Mouse (Mus musculus): ENCODE data around the gene Tcp10c. TPM values are rescaled to one million over a fixed set of nuclear protein-coding genes. Genes with fewer than 3 reads are reported as not detected.
"Not testable (repeated sequence)": the region's sequence is repeated elsewhere in the genome, so short reads cannot be mapped to it uniquely, and the experiment has no call there.

Tcp10c gene
- polyA plus RNA-seq, 1 experiment: 0.08 TPM

GRCm38 (mm10) chr17:13364196-13364595 lies 9.8 kb downstream of the Tcp10c start:
- H3K4me3 ChIP-seq (ENCODE audit: insufficient read depth, low read length); H3K4me1 ChIP-seq (ENCODE audit: control insufficient read depth, insufficient read depth, low read length); H3K27ac ChIP-seq (ENCODE audit: insufficient read depth, low read length): not testable (repeated sequence)

GRCm38 (mm10) chr17:13367181-13367580 lies 12.8 kb downstream of the Tcp10c start:
- not testable (repeated sequence) for H3K27ac ChIP-seq (ENCODE audit: insufficient read depth, low read length); H3K4me1 ChIP-seq (ENCODE audit: control insufficient read depth, insufficient read depth, low read length); H3K4me3 ChIP-seq (ENCODE audit: insufficient read depth, low read length)

DNA sequence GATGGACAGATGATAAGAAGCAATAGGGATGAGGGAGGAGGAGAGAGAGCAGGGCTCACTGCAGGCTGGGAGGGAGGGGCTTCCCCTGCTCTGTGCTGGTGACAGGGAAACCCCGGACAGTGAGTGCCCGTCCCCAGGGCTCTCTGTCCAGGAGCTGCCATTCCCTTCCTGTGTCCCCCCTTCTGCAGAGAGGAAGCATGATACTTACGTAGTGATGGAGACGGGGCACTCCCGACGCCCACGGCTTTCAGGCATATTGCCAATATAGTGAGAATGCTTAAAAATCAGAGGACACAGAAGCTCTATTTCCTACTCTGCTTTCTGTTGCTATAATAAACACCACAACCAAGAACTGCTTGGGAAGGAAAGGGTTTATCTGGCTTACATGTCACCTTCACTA lies 14.3 kb downstream of the Tcp10c start:
- H3K27ac ChIP-seq (ENCODE audit: insufficient read depth, low read length); H3K4me1 ChIP-seq (ENCODE audit: control insufficient read depth, insufficient read depth, low read length); H3K4me3 ChIP-seq (ENCODE audit: insufficient read depth, low read length): not testable (repeated sequence)

DNA sequence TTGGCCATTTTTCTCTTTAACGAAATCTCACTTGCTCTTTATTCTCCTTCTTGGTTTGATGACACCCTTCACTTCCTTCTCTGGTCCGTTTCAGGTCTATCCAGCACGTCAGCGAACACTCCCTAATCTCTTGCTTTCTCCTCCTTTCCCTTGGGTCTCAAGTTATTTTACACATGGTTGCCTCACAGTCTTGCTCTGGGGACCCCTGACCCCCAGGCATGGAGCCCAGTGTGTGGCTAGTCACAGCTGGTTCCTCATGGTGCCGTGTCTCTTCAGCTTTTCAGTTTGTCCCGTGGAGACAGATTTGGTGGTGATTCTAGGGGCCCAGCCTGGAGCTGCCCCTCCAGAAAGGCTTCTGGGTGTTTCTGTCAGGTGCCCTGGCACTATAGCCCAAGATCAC lies 16.4 kb downstream of the Tcp10c start:
- H3K27ac ChIP-seq (ENCODE audit: insufficient read depth, low read length); H3K4me1 ChIP-seq (ENCODE audit: control insufficient read depth, insufficient read depth, low read length); H3K4me3 ChIP-seq (ENCODE audit: insufficient read depth, low read length): not testable (repeated sequence)

DNA sequence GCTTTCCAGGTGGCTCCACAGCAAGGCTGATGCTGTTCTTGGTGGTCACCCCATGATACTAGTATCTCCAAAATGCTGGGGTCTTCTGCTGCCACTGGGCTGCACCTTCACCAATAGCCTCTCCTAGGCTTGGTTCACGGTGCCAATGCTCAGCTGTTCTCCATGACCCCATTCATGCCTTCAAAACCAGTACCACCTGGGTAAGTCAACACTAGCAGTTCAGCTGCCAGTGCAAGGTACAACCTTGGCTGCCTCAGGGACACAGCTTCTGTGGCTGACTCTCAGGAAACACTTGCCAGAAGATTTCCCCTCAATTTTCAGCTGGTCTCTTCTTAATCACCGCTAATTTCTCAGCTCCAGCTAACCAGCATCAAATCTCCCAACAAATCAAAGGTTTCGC lies 24.0 kb downstream of the Tcp10c start:
- H3K4me3 ChIP-seq (ENCODE audit: insufficient read depth, low read length); H3K27ac ChIP-seq (ENCODE audit: insufficient read depth, low read length); H3K4me1 ChIP-seq (ENCODE audit: control insufficient read depth, insufficient read depth, low read length): not testable (repeated sequence)

- not testable (repeated sequence) for H3K4me1 ChIP-seq (ENCODE audit: control insufficient read depth, insufficient read depth, low read length); H3K4me3 ChIP-seq (ENCODE audit: insufficient read depth, low read length); H3K27ac ChIP-seq (ENCODE audit: insufficient read depth, low read length)
Measured at GRCm38 (mm10) chr17:13379951-13380615, 25.7 kb downstream of the Tcp10c start.

DNA sequence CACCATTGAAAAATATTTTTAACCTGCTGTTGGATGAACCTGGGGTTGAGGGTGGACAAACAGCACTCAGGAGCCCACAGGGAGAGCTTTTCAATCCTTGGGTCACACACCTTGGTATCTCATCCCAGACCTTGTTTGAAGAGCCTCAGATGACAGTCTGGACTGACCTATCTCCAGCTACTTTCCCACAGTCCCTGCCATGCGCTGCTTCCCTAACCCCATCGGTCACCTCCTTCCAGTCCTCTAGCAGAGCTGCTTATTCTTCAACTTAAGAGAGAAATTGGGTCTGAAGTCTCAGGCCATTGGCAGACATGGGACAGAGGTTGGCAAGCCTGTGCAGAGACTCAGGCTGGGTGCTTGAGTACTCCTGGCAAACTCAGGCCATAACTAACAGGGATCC lies 26.9 kb downstream of the Tcp10c start:
- H3K4me3 ChIP-seq (ENCODE audit: insufficient read depth, low read length); H3K27ac ChIP-seq (ENCODE audit: insufficient read depth, low read length); H3K4me1 ChIP-seq (ENCODE audit: control insufficient read depth, insufficient read depth, low read length): not testable (repeated sequence)

DNA sequence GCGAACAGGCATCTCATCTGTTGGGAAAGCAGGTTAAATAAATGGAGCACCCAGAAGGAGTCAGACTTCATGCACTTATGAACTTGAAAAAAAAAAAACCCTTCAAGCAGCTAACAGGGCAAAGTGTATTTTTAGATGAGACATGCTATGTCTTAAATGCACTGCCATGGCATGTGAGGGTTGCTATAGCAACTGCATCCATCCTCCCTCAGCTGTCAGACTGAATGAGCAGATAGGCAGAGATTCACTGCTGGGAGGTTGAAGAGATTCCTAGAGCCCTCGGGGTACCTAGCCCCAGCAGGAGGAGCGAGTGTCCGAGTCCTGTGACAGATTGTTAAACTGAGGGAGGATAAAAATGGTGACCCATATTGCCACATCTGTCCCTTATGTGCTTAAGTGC lies 36.6 kb downstream of the Tcp10c start:
- H3K4me3 ChIP-seq (ENCODE audit: insufficient read depth, low read length); H3K4me1 ChIP-seq (ENCODE audit: control insufficient read depth, insufficient read depth, low read length); H3K27ac ChIP-seq (ENCODE audit: insufficient read depth, low read length): not testable (repeated sequence)

DNA sequence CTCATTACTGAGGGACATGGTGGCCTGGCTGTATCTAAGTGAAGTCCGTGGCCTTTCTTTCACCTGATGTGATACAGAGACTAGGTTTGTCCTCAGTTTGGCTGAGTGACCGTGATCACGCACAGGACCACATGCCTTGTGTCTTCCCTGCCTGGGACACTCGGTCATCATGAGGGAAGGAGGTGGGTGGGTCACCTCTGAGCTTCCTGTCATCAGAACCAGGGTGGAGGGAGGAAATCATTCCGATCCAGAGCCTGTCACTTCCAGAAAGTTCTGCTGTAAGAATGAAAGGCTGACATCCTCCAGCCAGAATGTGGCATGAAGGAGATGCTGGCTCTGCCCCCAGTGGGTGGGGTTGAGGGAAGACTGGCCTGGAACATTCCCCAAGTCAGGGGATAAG lies 45.6 kb downstream of the Tcp10c start:
- not testable (repeated sequence) for H3K4me1 ChIP-seq (ENCODE audit: control insufficient read depth, insufficient read depth, low read length); H3K4me3 ChIP-seq (ENCODE audit: insufficient read depth, low read length); H3K27ac ChIP-seq (ENCODE audit: insufficient read depth, low read length)

DNA sequence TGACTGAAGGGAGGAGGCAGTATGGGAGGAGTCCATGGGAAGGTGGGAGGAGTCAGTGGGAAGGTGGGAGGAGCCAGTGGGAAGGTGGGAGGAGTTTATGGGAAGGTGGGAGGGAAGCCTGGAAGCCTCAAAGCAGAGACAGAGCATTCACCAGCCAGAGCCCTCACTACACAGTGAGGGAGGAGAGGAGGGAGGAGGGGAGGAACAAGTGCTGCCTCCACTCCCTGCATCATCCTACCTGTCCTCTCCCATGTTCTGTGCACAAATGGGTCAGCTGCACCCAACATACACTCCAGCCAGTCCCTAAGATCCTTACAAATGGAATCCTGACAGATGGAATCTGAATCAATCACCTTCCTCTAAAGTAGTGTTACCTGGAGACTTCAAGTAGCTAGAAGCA lies 47.7 kb downstream of the Tcp10c start:
- not testable (repeated sequence) for H3K4me1 ChIP-seq (ENCODE audit: control insufficient read depth, insufficient read depth, low read length); H3K4me3 ChIP-seq (ENCODE audit: insufficient read depth, low read length); H3K27ac ChIP-seq (ENCODE audit: insufficient read depth, low read length)

GRCm38 (mm10) chr17:13403527-13404131 lies 49.3 kb downstream of the Tcp10c start:
- not testable (repeated sequence) for H3K27ac ChIP-seq (ENCODE audit: insufficient read depth, low read length); H3K4me3 ChIP-seq (ENCODE audit: insufficient read depth, low read length); H3K4me1 ChIP-seq (ENCODE audit: control insufficient read depth, insufficient read depth, low read length)

DNA sequence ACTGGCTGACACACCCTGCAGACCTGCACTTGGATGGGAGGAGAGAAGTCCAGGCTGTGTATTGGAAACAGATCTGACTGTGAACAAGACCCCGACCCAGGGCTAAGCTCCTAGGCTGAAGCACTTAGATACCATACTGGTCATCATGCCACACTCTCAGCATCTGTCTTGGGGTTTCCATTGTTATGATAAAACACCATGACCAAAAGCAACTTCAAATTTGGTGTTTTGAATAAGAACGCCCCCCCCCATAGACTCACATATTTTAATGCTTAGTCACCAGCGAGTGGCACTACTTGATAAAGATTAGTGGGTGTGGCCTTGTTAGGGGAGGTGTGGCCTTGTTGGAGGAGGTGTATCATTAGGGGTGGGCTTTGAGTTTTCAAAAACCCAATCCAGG lies 51.7 kb downstream of the Tcp10c start:
- H3K4me3 ChIP-seq (ENCODE audit: insufficient read depth, low read length); H3K27ac ChIP-seq (ENCODE audit: insufficient read depth, low read length); H3K4me1 ChIP-seq (ENCODE audit: control insufficient read depth, insufficient read depth, low read length): not testable (repeated sequence)

GRCm38 (mm10) chr17:13406701-13407100 lies 52.3 kb downstream of the Tcp10c start:
- not testable (repeated sequence) for H3K27ac ChIP-seq (ENCODE audit: insufficient read depth, low read length); H3K4me3 ChIP-seq (ENCODE audit: insufficient read depth, low read length); H3K4me1 ChIP-seq (ENCODE audit: control insufficient read depth, insufficient read depth, low read length)

DNA sequence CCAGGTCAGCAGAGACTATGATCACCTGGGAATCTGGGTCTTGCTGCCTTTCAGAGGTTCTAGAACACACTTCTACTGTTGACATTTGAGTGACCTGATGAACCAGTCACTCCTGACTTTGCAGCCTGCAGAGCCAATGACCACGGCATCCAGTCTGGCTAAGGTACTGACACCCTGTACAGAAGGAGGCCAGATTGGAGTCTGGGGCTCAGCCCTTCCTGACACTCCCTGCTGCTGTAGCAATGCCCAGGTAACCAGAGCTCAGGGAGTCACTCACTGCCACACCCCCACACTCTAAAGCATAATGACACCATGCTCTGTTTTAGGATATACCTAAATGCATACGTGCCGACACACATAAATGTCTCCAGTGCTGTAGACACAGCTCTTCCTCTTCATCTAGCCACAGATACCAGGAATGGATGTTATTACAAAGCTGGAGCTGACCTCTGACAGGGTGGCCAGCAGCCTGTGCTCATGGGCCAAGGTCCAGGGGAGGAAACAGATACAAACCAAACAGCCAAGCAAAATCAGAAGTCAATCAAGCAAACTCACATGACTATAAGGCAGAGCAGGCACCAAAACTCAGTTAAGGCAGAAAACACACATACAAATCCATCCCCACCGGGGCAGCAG lies 53.4 kb downstream of the Tcp10c start:
- not testable (repeated sequence) for H3K4me1 ChIP-seq (ENCODE audit: control insufficient read depth, insufficient read depth, low read length); H3K27ac ChIP-seq (ENCODE audit: insufficient read depth, low read length); H3K4me3 ChIP-seq (ENCODE audit: insufficient read depth, low read length)

DNA sequence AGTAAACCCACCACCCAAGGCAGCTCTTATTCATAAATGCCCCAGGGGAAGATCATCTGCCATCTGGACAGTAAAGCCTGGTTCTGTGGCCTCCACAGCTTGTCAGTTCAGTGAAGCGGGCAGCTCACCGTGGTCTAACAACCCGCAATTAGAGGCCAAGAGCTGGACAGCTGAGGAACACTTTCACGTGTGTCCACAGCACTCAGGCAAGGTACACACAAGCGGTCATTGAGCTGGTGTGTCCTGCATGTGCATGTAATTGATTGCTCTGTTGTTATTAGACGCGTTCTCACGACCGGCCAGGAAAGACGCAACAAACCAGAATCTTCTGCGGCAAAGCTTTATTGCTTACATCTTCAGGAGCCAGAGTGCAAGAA lies 53.9 kb downstream of the Tcp10c start:
- not testable (repeated sequence) for H3K27ac ChIP-seq (ENCODE audit: insufficient read depth, low read length); H3K4me1 ChIP-seq (ENCODE audit: control insufficient read depth, insufficient read depth, low read length); H3K4me3 ChIP-seq (ENCODE audit: insufficient read depth, low read length)

GRCm38 (mm10) chr17:13421022-13421591 lies 66.7 kb downstream of the Tcp10c start:
- not testable (repeated sequence) for H3K4me1 ChIP-seq (ENCODE audit: control insufficient read depth, insufficient read depth, low read length); H3K27ac ChIP-seq (ENCODE audit: insufficient read depth, low read length); H3K4me3 ChIP-seq (ENCODE audit: insufficient read depth, low read length)
